In genomic region chr3:149303418-149303817, GRCm38 (mm10) we compare ENCODE assay signal across 16 mouse cellular contexts.
"Had no signal": no experiment of that assay in that cellular context is flagged by ENCODE, and none has a peak within 500 bp of the region (broad histone marks: within the 10 kb centered on the region; RNA-seq: fewer than 3 reads in every experiment).

No protein-coding gene starts in this region.

- H3K4me2 ChIP-seq: liver, embryonic 11.5 days; liver, embryonic 15.5 days; midbrain, embryonic 12.5 days; neural tube, embryonic 13.5 days; stomach, embryonic 15.5 days had no signal

- H3K27ac ChIP-seq: left cerebral cortex, adult 2 months; limb, embryonic 10.5 days; liver, embryonic 15.5 days; midbrain, embryonic 12.5 days; neural tube, embryonic 13.5 days; stomach, embryonic 15.5 days had no signal

- H3K36me3 ChIP-seq: limb, embryonic 10.5 days; liver, embryonic 15.5 days; midbrain, embryonic 12.5 days; neural tube, embryonic 13.5 days; stomach, embryonic 15.5 days had no signal

- H3K4me1 ChIP-seq: liver, embryonic 15.5 days had no signal

- ATAC-seq: intestine, postnatal 0 days; midbrain, embryonic 16.5 days had no signal

- H3K27me3 ChIP-seq: liver, embryonic 15.5 days; stomach, embryonic 15.5 days had no signal

- H3K4me3 ChIP-seq: left cerebral cortex, adult 2 months; limb, embryonic 10.5 days; liver, embryonic 15.5 days; midbrain, embryonic 12.5 days; neural tube, embryonic 13.5 days; stomach, embryonic 15.5 days had no signal

- H3K9ac ChIP-seq: liver, embryonic 15.5 days; midbrain, embryonic 12.5 days; neural tube, embryonic 13.5 days; stomach, embryonic 15.5 days had no signal

- DNase-seq: kidney, adult 9 months; kidney, postnatal 25 days; retina, postnatal 1 day; right cerebral cortex, postnatal 4 days; spleen, adult 18-20 months; thymus, adult 2 months; thymus, postnatal 25 days had no signal

- H3K9me3 ChIP-seq: limb, embryonic 10.5 days; liver, embryonic 15.5 days; midbrain, embryonic 12.5 days; neural tube, embryonic 13.5 days; stomach, embryonic 15.5 days had no signal
